Mouse (Mus musculus) small intestine, adult 2 months (tissue): Measurements from ENCODE around the gene Syt16.

Experiments used
- CTCF ChIP-seq: fragments of 200-500 bp; IDR thresholded peaks from 2 replicates; pipeline ENCODE4 v1.5.1; 2012; ENCODE audit warnings: low read depth, mild to moderate bottlenecking, control low read depth, inconsistent platforms, low read length, moderate library complexity, mixed read lengths; ENCODE audit not compliant: insufficient replicate concordance, insufficient read length; ENCODE audit errors: extremely low read depth
- POLR2A ChIP-seq: fragments of 200-500 bp; IDR thresholded peaks from 2 replicates; pipeline ENCODE4 v1.6.1; 2012; ENCODE audit warnings: low read depth, mild to moderate bottlenecking, control low read depth, inconsistent platforms, low read length, moderate library complexity

GRCm38 (mm10) chr12:73952879-73953278 is 44.6 kb upstream of the Syt16 start:
- TF ChIP-seq CTCF (no peak), POLR2A (no peak)
